Mouse (Mus musculus): Measurements from ENCODE around the gene Cnot8. TPM values are rescaled to one million over a fixed set of nuclear protein-coding genes. Genes with fewer than 3 reads are reported as not detected.
"Not testable (repeated sequence)": the region's sequence is repeated elsewhere in the genome, so short reads cannot be mapped to it uniquely, and the experiment has no call there.

Gene Cnot8
- 23.3 and 34.5 TPM in 2 replicates for polyA plus RNA-seq (2011; ENCODE audit: insufficient read depth, insufficient read length, low replicate concordance, missing spikeins)

DNA sequence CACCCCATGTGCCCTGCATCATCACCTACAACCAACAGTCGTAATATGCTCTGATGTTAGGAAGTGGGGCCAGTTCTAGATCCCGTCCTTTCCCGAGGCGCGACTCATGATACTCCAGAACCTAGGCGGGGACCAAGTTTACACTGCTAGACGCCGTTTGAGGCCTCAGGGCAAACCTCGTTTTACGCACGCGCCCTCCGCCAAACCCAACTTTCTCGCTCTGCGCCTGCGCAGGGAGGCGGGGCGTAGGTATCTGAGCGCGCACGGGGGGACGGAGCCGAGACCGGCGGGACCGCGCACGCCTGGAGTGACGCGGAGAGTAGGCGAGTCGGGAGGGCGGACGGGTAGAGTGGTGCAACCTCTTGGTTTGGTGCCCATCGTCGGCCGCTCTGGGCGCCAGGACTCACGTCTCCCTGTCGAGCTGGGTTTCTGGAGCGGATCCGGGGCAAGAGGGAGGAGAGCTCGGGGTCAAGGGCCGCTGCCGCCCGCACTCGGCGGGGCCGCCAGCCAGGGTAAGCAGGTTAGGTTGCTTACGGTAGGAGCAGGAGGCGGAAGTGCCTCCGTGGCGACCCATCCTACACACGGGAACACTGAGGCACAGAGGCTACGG is at the start of gene Cnot8:
Gene Cnot8 (plus strand): TSS at position 457 of the 610 bp plus-strand sequence.
- H3K4me3 ChIP-seq (replicated peaks; ENCODE audit: control insufficient read depth, low read depth, low read length) = peak within 1 kb of the TSS; percentile 79
- under 1% methylated on average over 55 of the region's 55 CpGs for WGBS
- peak within 1 kb of the TSS; percentile 93 for H3K27ac ChIP-seq (ENCODE audit: control insufficient read depth, insufficient read depth, low read depth, low read length, poor library complexity)
- no peak for TF ChIP-seq CTCF (IDR thresholded peaks at IDR 0.05; ENCODE audit: control insufficient read depth, insufficient read depth, low read length)
- TF ChIP-seq POLR2A (IDR thresholded peaks at IDR 0.05; ENCODE audit: borderline replicate concordance, control insufficient read depth, low read depth, low read length) = peak; percentile 79; the same call in 1 of the 2 replicates
- peaks cover 7% of the 10 kb centered on the region; the same call in 1 of the 2 replicates for H3K4me1 ChIP-seq (ENCODE audit: control insufficient read depth, insufficient read depth, low read length)

GRCm38 (mm10) chr11:58057455-58057854 is 46.5 kb upstream of the Cnot8 start:
- no peak overlapping the region for H3K27ac ChIP-seq (ENCODE audit: control insufficient read depth, insufficient read depth, low read depth, low read length, poor library complexity)
- peak; percentile 70 for TF ChIP-seq CTCF (IDR thresholded peaks at IDR 0.05; ENCODE audit: control insufficient read depth, insufficient read depth, low read length)
- TF ChIP-seq POLR2A (IDR thresholded peaks at IDR 0.05; ENCODE audit: borderline replicate concordance, control insufficient read depth, low read depth, low read length) = no peak
- 36% methylated on average over 6 of the region's 6 CpGs for WGBS
- H3K4me1 ChIP-seq (ENCODE audit: control insufficient read depth, insufficient read depth, low read length) = no peaks in the 10 kb centered on the region
- H3K4me3 ChIP-seq (replicated peaks; ENCODE audit: control insufficient read depth, low read depth, low read length) = no peak overlapping the region

- H3K27ac ChIP-seq (ENCODE audit: control insufficient read depth, insufficient read depth, low read depth, low read length, poor library complexity); H3K4me1 ChIP-seq (ENCODE audit: control insufficient read depth, insufficient read depth, low read length); H3K4me3 ChIP-seq (replicated peaks; ENCODE audit: control insufficient read depth, low read depth, low read length): not testable (repeated sequence)
- WGBS = 89% methylated on average over 7 of the region's 7 CpGs
Measured at GRCm38 (mm10) chr11:58059752-58060151, 44.2 kb upstream of the Cnot8 start.

DNA sequence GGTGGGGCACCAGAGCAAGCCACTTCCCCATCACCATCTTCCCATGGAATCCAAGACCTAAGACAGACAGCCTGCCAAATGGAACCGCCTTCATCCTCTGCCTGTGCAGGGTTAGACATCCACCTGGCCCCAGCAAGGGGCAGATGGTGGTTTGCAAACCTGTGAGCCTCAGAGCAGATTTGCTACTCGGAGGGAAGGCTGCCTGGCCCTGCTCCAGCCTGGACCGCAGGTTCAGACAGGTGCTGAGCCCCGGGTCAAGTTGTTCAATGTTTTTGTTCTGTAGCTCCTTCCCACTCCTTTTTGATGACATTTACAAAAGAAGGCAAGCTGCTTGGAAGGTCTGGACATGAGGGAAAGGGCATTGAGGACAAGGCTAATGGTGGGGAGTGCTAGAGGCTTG is 42.7 kb upstream of the Cnot8 start:
- H3K27ac ChIP-seq (ENCODE audit: control insufficient read depth, insufficient read depth, low read depth, low read length, poor library complexity); H3K4me1 ChIP-seq (ENCODE audit: control insufficient read depth, insufficient read depth, low read length); H3K4me3 ChIP-seq (replicated peaks; ENCODE audit: control insufficient read depth, low read depth, low read length): not testable (repeated sequence)
- 84% methylated on average over 4 of the region's 4 CpGs for WGBS

GRCm38 (mm10) chr11:58062586-58062985 is 41.4 kb upstream of the Cnot8 start:
- TF ChIP-seq POLR2A (IDR thresholded peaks at IDR 0.05; ENCODE audit: borderline replicate concordance, control insufficient read depth, low read depth, low read length) (no peak), CTCF (IDR thresholded peaks at IDR 0.05; ENCODE audit: control insufficient read depth, insufficient read depth, low read length) (no peak)
- H3K4me3 ChIP-seq (replicated peaks; ENCODE audit: control insufficient read depth, low read depth, low read length) = no peak overlapping the region
- H3K4me1 ChIP-seq (ENCODE audit: control insufficient read depth, insufficient read depth, low read length) = no peaks in the 10 kb centered on the region
- H3K27ac ChIP-seq (ENCODE audit: control insufficient read depth, insufficient read depth, low read depth, low read length, poor library complexity) = no peak overlapping the region
- WGBS = 83% methylated on average over 4 of the region's 4 CpGs

- no peak overlapping the region for H3K4me3 ChIP-seq (replicated peaks; ENCODE audit: control insufficient read depth, low read depth, low read length)
- H3K4me1 ChIP-seq (ENCODE audit: control insufficient read depth, insufficient read depth, low read length) = no peaks in the 10 kb centered on the region
- TF ChIP-seq POLR2A (IDR thresholded peaks at IDR 0.05; ENCODE audit: borderline replicate concordance, control insufficient read depth, low read depth, low read length) (no peak), CTCF (IDR thresholded peaks at IDR 0.05; ENCODE audit: control insufficient read depth, insufficient read depth, low read length) (no peak)
- no peak overlapping the region for H3K27ac ChIP-seq (ENCODE audit: control insufficient read depth, insufficient read depth, low read depth, low read length, poor library complexity)
- WGBS = 80% methylated on average over 4 of the region's 4 CpGs
Measured at GRCm38 (mm10) chr11:58065025-58065424, 38.9 kb upstream of the Cnot8 start.

GRCm38 (mm10) chr11:58072978-58073377 is 31.0 kb upstream of the Cnot8 start:
- TF ChIP-seq POLR2A (IDR thresholded peaks at IDR 0.05; ENCODE audit: borderline replicate concordance, control insufficient read depth, low read depth, low read length) (no peak), CTCF (IDR thresholded peaks at IDR 0.05; ENCODE audit: control insufficient read depth, insufficient read depth, low read length) (no peak)
- 55% methylated on average over 3 of the region's 3 CpGs for WGBS
- no peak overlapping the region for H3K27ac ChIP-seq (ENCODE audit: control insufficient read depth, insufficient read depth, low read depth, low read length, poor library complexity)
- H3K4me3 ChIP-seq (replicated peaks; ENCODE audit: control insufficient read depth, low read depth, low read length) = no peak overlapping the region
- H3K4me1 ChIP-seq (ENCODE audit: control insufficient read depth, insufficient read depth, low read length) = no peaks in the 10 kb centered on the region

DNA sequence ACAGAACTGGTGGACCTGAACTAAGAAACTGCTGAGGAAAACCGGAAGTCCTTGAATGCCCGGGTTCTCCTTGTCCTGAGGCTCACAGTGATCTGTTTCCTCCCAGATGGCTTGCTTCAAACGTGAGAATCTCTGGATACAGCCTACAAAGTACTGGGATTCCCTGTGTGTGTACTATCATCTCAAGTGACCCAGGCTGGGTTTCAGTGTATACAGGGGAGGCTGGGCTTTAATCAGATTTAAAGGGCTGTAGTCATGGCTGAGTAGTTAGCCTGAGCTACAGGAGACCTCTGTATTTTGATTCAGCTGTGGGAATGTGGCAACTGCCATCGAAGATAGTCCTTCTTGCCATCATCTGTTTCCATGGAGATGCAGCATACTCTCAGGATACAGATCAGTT is 26.7 kb upstream of the Cnot8 start:
- TF ChIP-seq CTCF (IDR thresholded peaks at IDR 0.05; ENCODE audit: control insufficient read depth, insufficient read depth, low read length) = no peak
- TF ChIP-seq POLR2A (IDR thresholded peaks at IDR 0.05; ENCODE audit: borderline replicate concordance, control insufficient read depth, low read depth, low read length) = no peak
- H3K4me1 ChIP-seq (ENCODE audit: control insufficient read depth, insufficient read depth, low read length) = no peaks in the 10 kb centered on the region
- H3K27ac ChIP-seq (ENCODE audit: control insufficient read depth, insufficient read depth, low read depth, low read length, poor library complexity) = no peak overlapping the region
- whole genome bisulfite sequencing = 58% methylated on average over 4 of the region's 4 CpGs
- no peak overlapping the region for H3K4me3 ChIP-seq (replicated peaks; ENCODE audit: control insufficient read depth, low read depth, low read length)

DNA sequence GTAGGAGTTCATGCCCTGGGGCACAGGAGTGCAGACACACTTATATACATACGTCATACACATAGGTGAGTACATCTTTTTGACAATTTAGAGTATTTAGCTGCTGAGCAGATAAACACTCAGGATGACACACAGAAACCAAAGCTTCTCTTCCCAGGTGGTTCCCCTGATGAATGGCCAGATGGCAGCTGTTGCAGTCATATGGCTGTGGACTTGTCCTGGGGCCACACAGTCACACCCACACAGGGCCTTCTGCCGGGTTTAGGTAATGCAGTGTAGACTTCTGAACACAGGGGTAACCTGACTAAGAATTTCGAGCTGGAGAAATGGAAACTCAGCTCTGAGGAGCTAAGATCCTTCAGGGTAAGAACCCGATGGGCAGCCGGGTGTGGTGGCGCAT is 22.2 kb upstream of the Cnot8 start:
- H3K4me3 ChIP-seq (replicated peaks; ENCODE audit: control insufficient read depth, low read depth, low read length) = no peak overlapping the region
- no peak overlapping the region for H3K27ac ChIP-seq (ENCODE audit: control insufficient read depth, insufficient read depth, low read depth, low read length, poor library complexity)
- 81% methylated on average over 6 of the region's 6 CpGs for WGBS
- TF ChIP-seq POLR2A (IDR thresholded peaks at IDR 0.05; ENCODE audit: borderline replicate concordance, control insufficient read depth, low read depth, low read length) (no peak), CTCF (IDR thresholded peaks at IDR 0.05; ENCODE audit: control insufficient read depth, insufficient read depth, low read length) (no peak)
- no peaks in the 10 kb centered on the region for H3K4me1 ChIP-seq (ENCODE audit: control insufficient read depth, insufficient read depth, low read length)
